Mouse (Mus musculus): ENCODE data around the gene Adgrf3. TPM values are rescaled to one million over a fixed set of nuclear protein-coding genes. Genes with fewer than 3 reads are reported as not detected.

The Adgrf3 gene
- polyA plus RNA-seq (2012; rRNA removed) (0.14 and 0.24 TPM in 2 replicates), polyA plus RNA-seq (2014; fragmentation: Nextera tagmentation; extraction: Ambion mirVana) (0.22 TPM in 1 of 2 replicates, not detected in the other)

- Histone ChIP-seq H3K4me2 (replicated peaks; ENCODE audit: low read depth, low read length, severe bottlenecking) (no peak within 1 kb of the TSS), H3K36me3 (ENCODE audit: control insufficient read depth, insufficient read depth, low read length) (no peaks in the 10 kb centered on the region), H3K9ac (ENCODE audit: low read depth, low read length, severe bottlenecking) (no peak within 1 kb of the TSS), H3K27me3 (ENCODE audit: control insufficient read depth, insufficient read depth, low read length) (no peaks in the 10 kb centered on the region), H3K9me3 (ENCODE audit: control insufficient read depth, low read length) (no peaks in the 10 kb centered on the region), H3K4me3 (replicated peaks; ENCODE audit: low read length) (no peak within 1 kb of the TSS), H3K4me1 (ENCODE audit: control insufficient read depth, insufficient read depth, low read length) (no peaks in the 10 kb centered on the region), H3K27ac (replicated peaks; ENCODE audit: low read depth, low read length) (no peak within 1 kb of the TSS)
- ATAC-seq (ENCODE audit: low FRiP score, low read depth) (no peak), DNase-seq (ENCODE audit: low spot score) (no peak)
- 12% methylated on average over 5 of the region's 5 CpGs for WGBS
- TF ChIP-seq POLR2A (IDR thresholded peaks at IDR 0.05; ENCODE audit: borderline replicate concordance, extremely low read depth, insufficient read depth, insufficient read length), result no peak
Observed at GRCm38 (mm10) chr5:30205493-30205892, at the start of gene Adgrf3. Gene Adgrf3 (minus strand): TSS chr5:30205722.

GRCm38 (mm10) chr5:30247666-30248065 lies 42.1 kb upstream of the Adgrf3 start:
- no peak overlapping the region for H3K27ac ChIP-seq (replicated peaks; ENCODE audit: low read depth, low read length)
- no peak overlapping the region for H3K9ac ChIP-seq (ENCODE audit: low read depth, low read length, severe bottlenecking)
- no peak overlapping the region for H3K4me3 ChIP-seq (replicated peaks; ENCODE audit: low read length)
- peaks cover 5% of the 10 kb centered on the region; the same call in 1 of the 2 replicates for H3K4me1 ChIP-seq (ENCODE audit: control insufficient read depth, insufficient read depth, low read length)
- no peak for DNase-seq (ENCODE audit: low spot score)
- H3K4me2 ChIP-seq (replicated peaks; ENCODE audit: low read depth, low read length, severe bottlenecking), result no peak overlapping the region
- no peaks in the 10 kb centered on the region for H3K9me3 ChIP-seq (ENCODE audit: control insufficient read depth, low read length)
- WGBS, result 92% methylated on average over 1 of the region's 1 CpGs
- H3K36me3 ChIP-seq (ENCODE audit: control insufficient read depth, insufficient read depth, low read length), result peaks cover 4% of the 10 kb centered on the region
- no peak for TF ChIP-seq POLR2A (IDR thresholded peaks at IDR 0.05; ENCODE audit: borderline replicate concordance, extremely low read depth, insufficient read depth, insufficient read length)
- ATAC-seq (ENCODE audit: low FRiP score, low read depth), result no peak
- H3K27me3 ChIP-seq (ENCODE audit: control insufficient read depth, insufficient read depth, low read length), result no peaks in the 10 kb centered on the region

GRCm38 (mm10) chr5:30245861-30246416 lies 40.4 kb upstream of the Adgrf3 start:
- H3K4me1 ChIP-seq (ENCODE audit: control insufficient read depth, insufficient read depth, low read length), result peaks cover 7% of the 10 kb centered on the region; the same call in 1 of the 2 replicates
- no peak overlapping the region for H3K9ac ChIP-seq (ENCODE audit: low read depth, low read length, severe bottlenecking)
- TF ChIP-seq POLR2A (IDR thresholded peaks at IDR 0.05; ENCODE audit: borderline replicate concordance, extremely low read depth, insufficient read depth, insufficient read length), result no peak
- no peak overlapping the region for H3K4me2 ChIP-seq (replicated peaks; ENCODE audit: low read depth, low read length, severe bottlenecking)
- ATAC-seq (ENCODE audit: low FRiP score, low read depth) (no peak), DNase-seq (ENCODE audit: low spot score) (no peak)
- WGBS, result 87% methylated on average over 9 of the region's 9 CpGs
- H3K36me3 ChIP-seq (ENCODE audit: control insufficient read depth, insufficient read depth, low read length), result peaks cover 4% of the 10 kb centered on the region
- no peak overlapping the region for H3K4me3 ChIP-seq (replicated peaks; ENCODE audit: low read length)
- H3K9me3 ChIP-seq (ENCODE audit: control insufficient read depth, low read length), result no peaks in the 10 kb centered on the region
- H3K27me3 ChIP-seq (ENCODE audit: control insufficient read depth, insufficient read depth, low read length), result no peaks in the 10 kb centered on the region
- H3K27ac ChIP-seq (replicated peaks; ENCODE audit: low read depth, low read length), result no peak overlapping the region

- Histone ChIP-seq H3K36me3 (ENCODE audit: control insufficient read depth, insufficient read depth, low read length) (no peaks in the 10 kb centered on the region), H3K4me1 (ENCODE audit: control insufficient read depth, insufficient read depth, low read length) (peaks cover 7% of the 10 kb centered on the region; the same call in 1 of the 2 replicates), H3K9ac (ENCODE audit: low read depth, low read length, severe bottlenecking) (no peak overlapping the region), H3K27me3 (ENCODE audit: control insufficient read depth, insufficient read depth, low read length) (no peaks in the 10 kb centered on the region), H3K9me3 (ENCODE audit: control insufficient read depth, low read length) (no peaks in the 10 kb centered on the region), H3K4me3 (replicated peaks; ENCODE audit: low read length) (no peak overlapping the region), H3K27ac (replicated peaks; ENCODE audit: low read depth, low read length) (no peak overlapping the region), H3K4me2 (replicated peaks; ENCODE audit: low read depth, low read length, severe bottlenecking) (no peak overlapping the region)
- 62% methylated on average over 9 of the region's 9 CpGs for WGBS
- TF ChIP-seq POLR2A (IDR thresholded peaks at IDR 0.05; ENCODE audit: borderline replicate concordance, extremely low read depth, insufficient read depth, insufficient read length), result no peak
- DNase-seq (ENCODE audit: low spot score) (no peak), ATAC-seq (ENCODE audit: low FRiP score, low read depth) (no peak)
Observed at GRCm38 (mm10) chr5:30243741-30244140, 38.2 kb upstream of the Adgrf3 start.

- H3K36me3 ChIP-seq (ENCODE audit: control insufficient read depth, insufficient read depth, low read length), result no peaks in the 10 kb centered on the region
- H3K27me3 ChIP-seq (ENCODE audit: control insufficient read depth, insufficient read depth, low read length), result no peaks in the 10 kb centered on the region
- H3K9me3 ChIP-seq (ENCODE audit: control insufficient read depth, low read length), result no peaks in the 10 kb centered on the region
- H3K4me1 ChIP-seq (ENCODE audit: control insufficient read depth, insufficient read depth, low read length), result peaks cover 7% of the 10 kb centered on the region; the same call in 1 of the 2 replicates
- no peak overlapping the region for H3K4me3 ChIP-seq (replicated peaks; ENCODE audit: low read length)
- ATAC-seq (ENCODE audit: low FRiP score, low read depth) (no peak; the same call in 1 of the 2 replicates), DNase-seq (ENCODE audit: low spot score) (peak; percentile 45)
- H3K9ac ChIP-seq (ENCODE audit: low read depth, low read length, severe bottlenecking), result no peak overlapping the region
- H3K27ac ChIP-seq (replicated peaks; ENCODE audit: low read depth, low read length), result no peak overlapping the region
- WGBS, result 53% methylated on average over 1 of the region's 1 CpGs
- TF ChIP-seq POLR2A (IDR thresholded peaks at IDR 0.05; ENCODE audit: borderline replicate concordance, extremely low read depth, insufficient read depth, insufficient read length), result no peak
- no peak overlapping the region for H3K4me2 ChIP-seq (replicated peaks; ENCODE audit: low read depth, low read length, severe bottlenecking)
Observed at GRCm38 (mm10) chr5:30242410-30242809, 36.9 kb upstream of the Adgrf3 start.

Data from limb, embryonic 14.5 days (tissue).